Mouse (Mus musculus) thymus, postnatal 0 days (tissue): ENCODE measurements around the gene Hk2. TPM values are rescaled to one million over a fixed set of nuclear protein-coding genes. Genes with fewer than 3 reads are reported as not detected.
A peak's percentile ranks its signal among the peaks of the same experiment; 100 is the strongest.

ENCODE experiments used
- DNase-seq: peaks from one replicate; pipeline ENCODE4 v3.0.0-alpha.2; 2015; ENCODE audit warnings: low spot score
- polyA plus RNA-seq: library from polyadenylated mRNA; unstranded; fragments of >200 nt; fragmentation: Nextera tagmentation; extraction: Ambion mirVana; gene quantifications from 2 replicates; pipeline ENCODE4 v1.2.1, GENCODE M21; 2015

The Hk2 gene
- polyA plus RNA-seq, 1 experiment from 2014 or later: 5.2 TPM

DNA sequence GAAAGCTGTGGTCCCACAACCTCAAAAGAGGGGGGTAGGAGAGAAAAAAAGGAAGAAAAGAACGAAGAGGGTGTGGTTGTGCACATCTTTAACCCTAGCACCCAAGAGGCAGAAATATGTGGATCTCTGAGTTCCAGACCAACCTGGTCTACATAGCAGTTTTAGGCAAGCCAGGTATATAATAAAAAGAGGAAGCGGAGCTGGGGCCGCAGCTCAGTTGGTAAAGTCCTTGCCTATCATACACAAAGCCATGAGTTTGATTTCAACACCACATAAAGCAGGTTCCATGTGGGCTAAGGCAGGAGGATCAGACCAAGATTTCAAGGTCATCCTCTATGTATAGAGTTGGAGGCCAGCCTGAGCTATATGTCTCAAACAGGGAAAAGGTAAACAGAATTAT, 4.0 kb downstream of the Hk2 start:
- DNase-seq: no peak

GRCm38 (mm10) chr6:82769704-82770103, 4.5 kb downstream of the Hk2 start:
- DNase-seq: no peak

- DNase-seq: no peak
Measured at GRCm38 (mm10) chr6:82767734-82768586, 6.3 kb downstream of the Hk2 start.

- no peak for DNase-seq
Measured at GRCm38 (mm10) chr6:82766636-82767035, 7.6 kb downstream of the Hk2 start.

- DNase-seq: no peak
Measured at GRCm38 (mm10) chr6:82765261-82765660, 9.0 kb downstream of the Hk2 start.

DNA sequence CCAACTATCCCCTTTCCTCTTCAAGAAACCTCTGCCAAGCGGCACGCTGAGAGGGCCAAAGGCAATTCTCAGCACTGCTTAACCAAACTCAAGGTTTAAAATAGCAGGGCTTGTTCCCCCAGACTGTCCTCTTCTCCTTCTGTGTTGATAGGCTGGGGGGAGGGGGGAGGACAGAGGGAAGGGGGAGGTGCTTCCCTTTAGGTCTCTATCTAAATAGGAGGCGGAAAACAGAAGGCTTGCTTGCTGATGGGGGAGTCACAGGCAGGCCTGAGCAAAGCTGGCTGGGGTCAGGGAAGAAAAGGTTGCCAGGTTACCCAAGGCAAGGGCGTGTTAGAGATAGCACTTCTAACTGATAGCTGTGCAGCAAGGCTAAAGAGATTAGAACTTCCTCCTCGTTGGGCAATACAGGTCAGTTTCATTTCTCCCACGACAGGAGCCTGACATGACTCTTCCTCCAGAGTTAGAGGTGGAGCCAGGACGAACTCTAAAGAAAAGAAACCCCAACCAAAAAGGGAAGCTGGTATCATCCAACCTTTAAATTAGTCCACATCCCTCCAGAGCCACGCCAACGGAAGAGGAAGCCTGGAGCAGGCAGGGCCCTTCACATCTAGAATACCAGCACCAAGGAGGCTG, 10.3 kb downstream of the Hk2 start:
- no peak for DNase-seq

- no peak for DNase-seq
Measured at GRCm38 (mm10) chr6:82762728-82763127, 11.5 kb downstream of the Hk2 start.

- DNase-seq: no peak
Measured at GRCm38 (mm10) chr6:82760749-82761357, 13.4 kb downstream of the Hk2 start.

DNA sequence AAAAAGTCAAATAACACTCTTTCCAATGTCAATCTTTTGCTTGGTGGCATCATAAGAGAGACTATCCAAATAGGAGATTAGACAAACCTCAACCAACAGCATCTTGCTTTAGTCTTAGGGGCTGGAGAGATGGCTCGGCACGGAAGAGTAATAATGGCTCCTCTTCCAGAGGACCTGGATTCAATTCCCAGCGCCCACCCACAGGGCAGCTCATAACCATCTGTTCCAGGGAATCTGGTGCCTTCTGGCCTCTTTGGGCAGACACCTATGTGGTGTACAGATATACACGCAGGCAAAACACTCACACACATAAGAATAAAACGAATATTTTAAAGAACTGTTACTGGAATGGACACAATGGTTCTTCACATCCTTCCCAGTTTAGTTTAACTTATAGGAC, 15.0 kb downstream of the Hk2 start:
- no peak for DNase-seq

DNA sequence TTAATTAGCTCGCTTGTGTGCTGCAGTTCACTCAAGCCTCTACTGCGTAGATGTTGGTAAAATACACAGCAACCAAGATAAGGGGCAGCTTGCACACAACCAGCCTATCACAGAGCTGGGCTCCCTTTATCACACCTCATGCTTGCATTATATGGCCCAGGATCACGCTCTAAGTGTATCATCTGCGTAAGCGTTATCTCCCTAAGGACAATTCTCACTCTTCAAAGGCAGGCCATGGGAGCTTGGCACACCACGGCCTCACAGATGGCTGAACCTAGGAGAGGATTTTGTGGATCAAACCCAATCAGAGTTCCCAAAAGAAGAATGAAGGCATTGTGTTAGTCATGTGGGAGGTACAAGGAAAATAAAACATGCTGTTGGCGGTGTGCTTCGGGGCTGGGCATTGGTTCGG, 17.4 kb downstream of the Hk2 start:
- no peak for DNase-seq

DNA sequence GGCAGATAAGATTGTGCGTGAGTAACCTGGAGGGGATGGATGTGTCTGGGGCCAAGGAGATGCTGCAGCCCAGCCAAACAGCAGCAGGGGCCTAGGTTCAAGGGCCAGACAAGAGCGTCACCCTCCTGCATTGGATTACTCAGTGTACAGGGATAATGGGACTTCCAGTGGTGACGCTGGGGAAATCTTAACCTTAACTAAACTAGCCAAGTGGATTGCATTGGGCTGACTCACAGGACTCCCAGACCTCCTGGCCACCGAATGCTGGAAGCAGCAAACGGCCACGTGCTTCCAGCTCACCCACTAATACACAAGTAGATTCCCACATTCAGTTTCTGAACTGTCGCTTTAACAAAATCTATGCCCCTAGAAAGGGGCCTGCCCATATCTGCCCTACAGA, 18.0 kb downstream of the Hk2 start:
- no peak for DNase-seq

DNA sequence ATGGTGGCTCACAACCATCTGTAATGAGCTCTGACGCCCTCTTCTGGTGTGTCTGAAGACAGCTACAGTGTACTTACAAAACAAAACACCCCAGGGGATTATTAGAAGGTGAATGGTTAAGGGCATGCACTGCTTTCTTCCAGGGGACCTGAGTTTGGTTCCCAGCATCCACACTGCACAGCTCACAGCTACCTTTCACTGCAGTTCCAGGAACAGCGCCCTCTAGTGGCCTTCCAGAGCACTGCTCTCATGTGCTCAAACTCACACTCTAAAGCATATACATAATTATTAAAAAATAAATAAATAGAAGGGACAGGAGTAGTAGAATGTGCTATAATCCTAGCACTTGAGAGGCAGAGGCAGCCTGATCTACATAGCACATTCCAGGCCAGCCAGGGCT, 18.9 kb downstream of the Hk2 start:
- DNase-seq: no peak

GRCm38 (mm10) chr6:82754769-82755168, 19.5 kb downstream of the Hk2 start:
- DNase-seq: no peak

GRCm38 (mm10) chr6:82753638-82754361, 20.5 kb downstream of the Hk2 start:
- DNase-seq: peak; percentile 17

DNA sequence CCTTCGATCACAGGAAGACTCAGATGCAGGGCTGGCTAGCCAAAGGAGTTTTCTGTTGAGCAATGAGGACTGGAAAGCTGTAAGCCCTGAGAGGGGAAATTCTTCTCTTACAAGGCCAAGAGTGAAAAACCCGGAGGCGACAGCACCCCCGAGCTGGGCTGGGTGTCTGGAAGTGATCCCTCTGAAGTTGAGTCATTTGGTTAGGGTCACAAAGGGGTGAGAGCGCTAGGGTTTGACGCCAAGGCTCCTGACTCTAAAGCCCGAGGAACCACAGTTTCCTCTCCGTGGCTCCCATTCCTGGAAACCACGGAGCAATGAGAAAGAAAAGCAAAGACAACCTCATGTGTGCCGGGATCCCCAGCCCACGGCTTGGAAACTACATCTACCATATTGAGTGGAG, 21.2 kb downstream of the Hk2 start:
- DNase-seq: no peak

- DNase-seq: no peak
Measured at GRCm38 (mm10) chr6:82751791-82752190, 22.5 kb downstream of the Hk2 start.

- DNase-seq: no peak
Measured at GRCm38 (mm10) chr6:82751031-82751430, 23.2 kb downstream of the Hk2 start.

DNA sequence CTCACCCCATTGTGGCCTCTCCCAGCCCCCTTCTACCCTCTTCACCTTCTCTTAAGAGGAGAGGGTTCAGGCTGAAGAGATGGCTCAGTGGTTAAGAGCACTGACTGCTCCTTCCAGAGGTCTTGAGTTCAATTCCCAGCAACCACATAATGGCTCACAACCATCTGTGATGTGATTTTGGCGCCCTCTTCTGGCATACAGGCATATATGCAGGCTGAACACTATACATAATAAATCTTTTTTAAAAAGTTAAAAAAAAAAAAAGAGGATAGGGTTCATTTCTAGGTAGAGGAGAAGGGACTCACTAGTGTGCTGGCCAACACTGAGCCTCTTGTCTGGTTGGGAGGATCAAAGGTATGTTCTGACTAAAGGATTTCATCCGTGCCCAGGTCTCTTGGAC, 24.2 kb downstream of the Hk2 start:
- no peak for DNase-seq

- no peak for DNase-seq
Measured at GRCm38 (mm10) chr6:82748106-82748672, 26.1 kb downstream of the Hk2 start.

DNA sequence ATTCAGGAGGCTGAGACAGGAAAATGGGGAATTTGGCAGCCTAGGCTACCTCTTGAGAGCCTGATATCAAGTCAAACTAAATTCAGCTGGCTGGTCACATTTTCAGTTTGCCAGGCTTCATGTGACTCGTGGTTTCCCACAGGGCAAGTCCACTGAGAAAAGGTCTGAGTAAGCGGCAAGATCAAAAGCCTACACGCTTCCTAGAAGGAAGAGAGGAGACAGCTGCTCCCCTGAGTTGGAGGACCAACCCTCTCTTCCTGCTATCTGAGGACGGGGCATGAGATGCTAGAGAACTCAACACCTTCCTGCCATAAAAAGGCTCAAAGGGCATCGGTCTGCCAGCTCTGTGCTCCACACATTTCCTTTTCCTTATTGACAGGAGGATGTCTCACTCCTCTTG, 27.2 kb downstream of the Hk2 start:
- no peak for DNase-seq

- no peak for DNase-seq
Measured at GRCm38 (mm10) chr6:82744553-82744952, 29.7 kb downstream of the Hk2 start.

DNA sequence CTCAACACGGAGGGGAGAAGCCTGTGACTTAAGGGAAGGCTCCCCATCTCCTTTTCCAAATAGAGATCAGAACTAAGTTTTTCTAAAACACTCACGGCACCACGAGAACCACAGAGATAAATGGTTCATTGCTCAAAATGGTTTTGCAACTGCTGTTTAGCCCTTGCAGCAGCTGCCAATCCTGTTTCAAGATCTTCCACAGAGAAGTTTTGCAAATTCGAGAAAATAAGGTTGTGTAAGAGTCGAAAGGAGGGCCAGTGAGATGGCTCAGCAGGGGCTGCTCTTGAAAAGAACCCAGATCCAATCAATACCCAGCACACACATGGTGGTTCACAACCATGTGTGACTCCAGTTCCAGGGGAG, 32.8 kb downstream of the Hk2 start:
- DNase-seq: no peak
